Mouse (Mus musculus) brain, embryonic 14.5 days (tissue): Measurements from ENCODE around the gene B3gnt2.

ENCODE experiments used
- CTCF ChIP-seq: fragments of 200-500 bp; IDR thresholded peaks from 2 replicates; pipeline ENCODE4 v1.5.1; 2012; ENCODE audit warnings: inconsistent platforms, mild to moderate bottlenecking, moderate library complexity, borderline replicate concordance; ENCODE audit not compliant: insufficient read depth, insufficient read length; ENCODE audit errors: extremely low read depth
- POLR2A ChIP-seq: fragments of 200-500 bp; IDR thresholded peaks from 2 replicates; pipeline ENCODE4 v1.6.1; 2012; ENCODE audit warnings: mild to moderate bottlenecking, inconsistent platforms, borderline replicate concordance; ENCODE audit not compliant: poor library complexity, insufficient read depth, insufficient read length, severe bottlenecking; ENCODE audit errors: extremely low read depth

DNA sequence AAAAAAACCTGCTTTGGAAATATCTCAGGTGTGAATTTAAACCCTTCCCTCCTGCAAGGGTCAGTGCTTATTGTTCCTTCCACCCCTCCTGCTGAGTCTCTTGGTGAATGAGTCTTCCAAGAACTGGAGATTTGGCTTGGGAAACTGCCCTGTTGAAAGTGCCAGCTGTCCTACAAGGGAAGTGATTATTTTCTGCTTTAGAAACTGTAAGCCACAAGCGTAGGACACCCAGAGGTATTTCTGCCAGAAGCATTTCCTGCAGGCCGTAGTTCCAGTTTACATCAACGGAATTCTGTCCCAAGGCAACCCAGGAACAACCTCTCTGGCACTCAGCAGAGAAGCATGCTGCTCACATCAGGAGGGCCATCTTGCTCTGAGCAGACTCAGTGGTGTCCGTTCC is 12.6 kb upstream of the B3gnt2 start:
- no peak for TF ChIP-seq CTCF
- no peak for TF ChIP-seq POLR2A
